Mouse (Mus musculus) testis, adult 2 months (tissue): ENCODE results near the gene Hoxd13. TPM values are rescaled to one million over a fixed set of nuclear protein-coding genes. Genes with fewer than 3 reads are reported as not detected.

Source experiments
- H3K27ac ChIP-seq: fragments of 200-500 bp; 2 replicates; pipeline ENCODE4 v1.5.1; 2012; ENCODE audit warnings: low read depth, low read length; ENCODE audit not compliant: control insufficient read depth, insufficient read depth
- H3K27me3 ChIP-seq: fragments of 200-500 bp; 2 replicates; pipeline ENCODE4 v1.6.1; 2012; ENCODE audit warnings: mild to moderate bottlenecking, low read length, moderate library complexity; ENCODE audit not compliant: control insufficient read depth, insufficient read depth
- H3K36me3 ChIP-seq: fragments of 200-500 bp; 2 replicates; pipeline ENCODE4 v1.6.1; 2012; ENCODE audit warnings: mild to moderate bottlenecking, low read length; ENCODE audit not compliant: control insufficient read depth, insufficient read depth
- H3K4me1 ChIP-seq: fragments of 200-500 bp; 2 replicates; pipeline ENCODE4 v1.6.1; 2012; ENCODE audit warnings: low read length; ENCODE audit not compliant: control insufficient read depth, insufficient read depth
- H3K4me3 ChIP-seq: fragments of 200-500 bp; 2 replicates; pipeline ENCODE4 v1.5.1; 2012; ENCODE audit warnings: low read depth, mild to moderate bottlenecking, low read length, moderate library complexity, mixed read lengths; ENCODE audit not compliant: control insufficient read depth
- CTCF ChIP-seq: fragments of 200-500 bp; IDR thresholded peaks from 2 replicates; pipeline ENCODE4 v1.5.1; 2012; ENCODE audit warnings: low read depth, mild to moderate bottlenecking, inconsistent platforms, low read length, moderate library complexity; ENCODE audit not compliant: control insufficient read depth, insufficient read depth, insufficient replicate concordance
- POLR2A ChIP-seq: fragments of 200-500 bp; IDR thresholded peaks from 2 replicates; pipeline ENCODE4 v1.6.1; 2012; ENCODE audit warnings: low read depth, mild to moderate bottlenecking, inconsistent platforms, low read length, moderate library complexity; ENCODE audit not compliant: control insufficient read depth
- polyA plus RNA-seq: library from polyadenylated mRNA; depleted of rRNA; stranded (reverse); fragments of >200 nt; gene quantifications from 2 replicates; pipeline ENCODE4 v1.2.3, GENCODE M21; 2012

Hoxd13 gene
- polyA plus RNA-seq, 1 experiment = not detected

- no peak overlapping the region for H3K27ac ChIP-seq
- H3K4me3 ChIP-seq = peak overlapping the region; percentile 39; the same call in 1 of the 2 replicates
- peaks cover 20% of the 10 kb centered on the region for H3K27me3 ChIP-seq
- H3K4me1 ChIP-seq = peaks cover 15% of the 10 kb centered on the region
- H3K36me3 ChIP-seq = no peaks in the 10 kb centered on the region
- TF ChIP-seq CTCF (no peak), POLR2A (no peak)
These were observed 10.0 kb upstream of the Hoxd13 start for GRCm38 (mm10) chr2:74658024-74658666.

- H3K27me3 ChIP-seq = peaks cover 21% of the 10 kb centered on the region
- TF ChIP-seq CTCF (no peak), POLR2A (no peak)
- H3K4me3 ChIP-seq = no peak overlapping the region
- no peak overlapping the region for H3K27ac ChIP-seq
- no peaks in the 10 kb centered on the region for H3K36me3 ChIP-seq
- peaks cover 15% of the 10 kb centered on the region for H3K4me1 ChIP-seq
These were observed 9.3 kb upstream of the Hoxd13 start for GRCm38 (mm10) chr2:74658667-74659371.

GRCm38 (mm10) chr2:74659507-74660005 is 8.6 kb upstream of the Hoxd13 start, which contains the start of gene Evx2:
Gene Evx2, minus strand, starts transcription at chr2:74659557.
- TF ChIP-seq CTCF = no peak
- no peak for TF ChIP-seq POLR2A
- H3K27ac ChIP-seq = no peak within 1 kb of the TSS
- peaks cover 15% of the 10 kb centered on the region for H3K4me1 ChIP-seq
- no peaks in the 10 kb centered on the region for H3K36me3 ChIP-seq
- no peak within 1 kb of the TSS for H3K4me3 ChIP-seq
- peaks cover 21% of the 10 kb centered on the region for H3K27me3 ChIP-seq

- no peak overlapping the region for H3K27ac ChIP-seq
- peaks cover 15% of the 10 kb centered on the region for H3K4me1 ChIP-seq
- no peak for TF ChIP-seq CTCF
- TF ChIP-seq POLR2A = no peak
- peaks cover 19% of the 10 kb centered on the region for H3K27me3 ChIP-seq
- H3K36me3 ChIP-seq = no peaks in the 10 kb centered on the region
- no peak overlapping the region for H3K4me3 ChIP-seq
These were observed 7.4 kb upstream of the Hoxd13 start for GRCm38 (mm10) chr2:74660421-74661375.

GRCm38 (mm10) chr2:74661685-74662084 is 6.4 kb upstream of the Hoxd13 start:
- peaks cover 17% of the 10 kb centered on the region for H3K27me3 ChIP-seq
- TF ChIP-seq POLR2A (no peak), CTCF (no peak)
- H3K4me3 ChIP-seq = no peak overlapping the region
- H3K27ac ChIP-seq = no peak overlapping the region
- no peaks in the 10 kb centered on the region for H3K36me3 ChIP-seq
- H3K4me1 ChIP-seq = peaks cover 15% of the 10 kb centered on the region

- H3K36me3 ChIP-seq = no peaks in the 10 kb centered on the region
- no peak overlapping the region for H3K4me3 ChIP-seq
- H3K27ac ChIP-seq = no peak overlapping the region
- peaks cover 11% of the 10 kb centered on the region for H3K4me1 ChIP-seq
- peaks cover 20% of the 10 kb centered on the region for H3K27me3 ChIP-seq
- TF ChIP-seq POLR2A = no peak
- TF ChIP-seq CTCF = peak; percentile 46; the same call in 1 of the 2 replicates
These were observed 4.7 kb upstream of the Hoxd13 start for GRCm38 (mm10) chr2:74663291-74663925.
